Mouse (Mus musculus): ENCODE results near the gene Tnf.

DNA sequence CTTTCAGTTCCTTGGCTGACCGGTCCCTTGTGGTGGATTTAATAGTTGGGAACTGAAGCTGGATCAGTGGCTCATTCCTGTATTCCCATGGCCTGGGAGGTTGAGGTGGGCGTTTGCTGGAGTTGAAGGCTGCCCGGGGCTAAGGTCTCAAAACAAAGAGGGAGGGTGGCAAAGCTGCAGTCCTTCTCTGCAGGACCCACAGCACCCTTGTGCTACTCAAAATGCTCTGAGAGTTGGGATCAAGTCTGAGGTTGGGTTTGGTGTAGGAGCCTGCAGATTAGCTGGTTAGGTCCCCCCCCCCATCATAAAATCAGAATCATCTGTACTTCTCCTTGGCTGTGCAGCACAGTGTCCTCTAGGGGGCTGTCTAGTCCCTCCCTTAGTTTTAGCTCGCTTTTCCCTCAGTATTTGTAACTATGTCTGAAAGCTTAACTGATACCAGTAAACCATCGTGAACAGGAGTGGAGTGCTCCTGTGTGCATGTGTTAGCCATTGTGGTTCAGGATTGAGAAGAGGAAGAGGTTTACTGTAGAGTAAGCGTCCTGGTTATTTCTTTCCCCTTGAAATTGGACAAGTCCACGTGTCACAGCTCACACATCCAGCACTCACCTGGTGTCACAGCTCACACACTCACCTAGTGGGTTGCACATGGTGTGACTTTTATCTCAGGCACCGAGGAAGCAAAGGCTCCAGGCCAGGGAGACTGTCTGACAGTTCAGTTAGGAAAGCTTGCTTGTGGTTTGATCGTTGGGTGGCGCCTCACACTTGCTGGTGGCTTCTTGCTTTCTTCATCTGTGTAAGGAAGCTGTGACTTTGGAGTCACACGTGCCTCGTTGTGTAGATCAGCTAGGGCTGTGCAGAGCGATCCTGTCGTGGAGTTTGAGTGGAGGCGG, 44.2 kb upstream of the Tnf start:
- TF ChIP-seq CTCF (IDR thresholded peaks at IDR 0.05; ENCODE audit: borderline replicate concordance, extremely low read depth, insufficient read depth, insufficient read length) (peak; percentile 48; the same call in 1 of the 2 replicates), POLR2A (IDR thresholded peaks at IDR 0.05; ENCODE audit: borderline replicate concordance, extremely low read depth, insufficient read depth, insufficient read length, poor library complexity, severe bottlenecking) (no peak)

All from brain, embryonic 14.5 days (tissue).